Mouse (Mus musculus): ENCODE results near the gene Nop10.

The Nop10 gene

GRCm38 (mm10) chr2:112261748-112262653, at the start of gene Nop10:
Gene Nop10, plus strand, starts transcription at chr2:112261926.
- DNase-seq (ENCODE audit: low read depth, low spot score) = peak; percentile 96

GRCm38 (mm10) chr2:112215977-112216376, 45.7 kb upstream of the Nop10 start:
- DNase-seq (ENCODE audit: low read depth, low spot score) = peak; percentile 57

- DNase-seq (ENCODE audit: low read depth, low spot score) = no peak
These were observed 44.1 kb upstream of the Nop10 start for GRCm38 (mm10) chr2:112217614-112218013.

GRCm38 (mm10) chr2:112220880-112221279, 40.8 kb upstream of the Nop10 start:
- no peak for DNase-seq (ENCODE audit: low read depth, low spot score)

- DNase-seq (ENCODE audit: low read depth, low spot score) = no peak
These were observed 39.1 kb upstream of the Nop10 start for GRCm38 (mm10) chr2:112222607-112223006.

- no peak for DNase-seq (ENCODE audit: low read depth, low spot score)
These were observed 37.4 kb upstream of the Nop10 start for GRCm38 (mm10) chr2:112224356-112224755.

GRCm38 (mm10) chr2:112232623-112233022, 29.1 kb upstream of the Nop10 start:
- DNase-seq (ENCODE audit: low read depth, low spot score) = no peak

GRCm38 (mm10) chr2:112236620-112237019, 25.1 kb upstream of the Nop10 start:
- no peak for DNase-seq (ENCODE audit: low read depth, low spot score)

- no peak for DNase-seq (ENCODE audit: low read depth, low spot score)
These were observed 23.7 kb upstream of the Nop10 start for GRCm38 (mm10) chr2:112238006-112238405.

GRCm38 (mm10) chr2:112239212-112239934, 22.4 kb upstream of the Nop10 start, which contains the start of gene Lpcat4:
Gene Lpcat4, plus strand, starts transcription at chr2:112239468.
- DNase-seq (ENCODE audit: low read depth, low spot score) = peak; percentile 80

- DNase-seq (ENCODE audit: low read depth, low spot score) = peak; percentile 38
These were observed 21.6 kb upstream of the Nop10 start for GRCm38 (mm10) chr2:112239935-112240721.

- DNase-seq (ENCODE audit: low read depth, low spot score) = no peak
These were observed 19.9 kb upstream of the Nop10 start for GRCm38 (mm10) chr2:112241787-112242186.

- DNase-seq (ENCODE audit: low read depth, low spot score) = no peak
These were observed 16.4 kb upstream of the Nop10 start for GRCm38 (mm10) chr2:112245307-112245706.

GRCm38 (mm10) chr2:112246193-112246592, 15.5 kb upstream of the Nop10 start:
- DNase-seq (ENCODE audit: low read depth, low spot score) = no peak

- DNase-seq (ENCODE audit: low read depth, low spot score) = no peak
These were observed 14.4 kb upstream of the Nop10 start for GRCm38 (mm10) chr2:112247323-112247722.

- no peak for DNase-seq (ENCODE audit: low read depth, low spot score)
These were observed 11.8 kb upstream of the Nop10 start for GRCm38 (mm10) chr2:112249780-112250453.

- DNase-seq (ENCODE audit: low read depth, low spot score) = no peak
These were observed 6.8 kb upstream of the Nop10 start for GRCm38 (mm10) chr2:112254675-112255515.

GRCm38 (mm10) chr2:112259241-112259962, 2.3 kb upstream of the Nop10 start, which contains the start of gene Nutm1:
Gene Nutm1, minus strand, starts transcription at chr2:112259291.
- no peak for DNase-seq (ENCODE audit: low read depth, low spot score)

- peak; percentile 69 for DNase-seq (ENCODE audit: low read depth, low spot score)
These were observed 1.1 kb downstream of the Nop10 start for GRCm38 (mm10) chr2:112262779-112263295.
